Mouse (Mus musculus): ENCODE measurements around the gene Lgals2. TPM values are rescaled to one million over a fixed set of nuclear protein-coding genes. Genes with fewer than 3 reads are reported as not detected.
A peak's percentile ranks its signal among the peaks of the same experiment; 100 is the strongest.

The Lgals2 gene
- total RNA-seq, 2 experiments from 2014 or later: 0.62 to 0.64 TPM

- intact Hi-C loops (cut with DNase I): no loop called here
- no peak for DNase-seq (ENCODE audit: low spot score)
Measured at GRCm38 (mm10) chr15:78876258-78876696, 20.9 kb upstream of the Lgals2 start.

GRCm38 (mm10) chr15:78875537-78875936, 20.2 kb upstream of the Lgals2 start:
- no peak for DNase-seq (ENCODE audit: low spot score)
- intact Hi-C loops (cut with DNase I): no loop called here

- intact Hi-C loops (cut with DNase I): loop anchor here (5.0 kb wide), 1 partner anchor 253 kb away; no protein-coding TSS in a partner anchor
- no peak for DNase-seq (ENCODE audit: low spot score)
Measured at GRCm38 (mm10) chr15:78874989-78875388, 19.7 kb upstream of the Lgals2 start.

GRCm38 (mm10) chr15:78873803-78874435, 18.6 kb upstream of the Lgals2 start:
- no peak for DNase-seq (ENCODE audit: low spot score)
- intact Hi-C loops (cut with DNase I): loop anchor here (5.0 kb wide), 1 partner anchor 252 kb away; no protein-coding TSS in a partner anchor

- no peak for DNase-seq (ENCODE audit: low spot score)
- intact Hi-C loops (cut with DNase I): loop anchor here (5.0 kb wide), 1 partner anchor 250 kb away; no protein-coding TSS in a partner anchor
Measured at GRCm38 (mm10) chr15:78872021-78872608, 16.8 kb upstream of the Lgals2 start.

GRCm38 (mm10) chr15:78869775-78870174, 14.4 kb upstream of the Lgals2 start:
- DNase-seq (ENCODE audit: low spot score): no peak
- intact Hi-C loops (cut with DNase I): loop anchor here (1.0 to 5.0 kb wide), 3 partner anchors 15 to 247 kb away; partner anchors contain the start of gene Lgals2

- intact Hi-C loops (cut with DNase I): loop anchor here (1.0 to 2.0 kb wide), 2 partner anchors 14 to 43 kb away; partner anchors contain the start of gene Lgals2
- DNase-seq (ENCODE audit: low spot score): no peak
Measured at GRCm38 (mm10) chr15:78868826-78869233, 13.5 kb upstream of the Lgals2 start.

- no peak for DNase-seq (ENCODE audit: low spot score)
- intact Hi-C loops (cut with DNase I): loop anchor here (2.0 kb wide), 1 partner anchor 14 kb away; the partner anchor contains the start of gene Lgals2
Measured at GRCm38 (mm10) chr15:78868398-78868797, 13.1 kb upstream of the Lgals2 start.

- intact Hi-C loops (cut with DNase I): no loop called here
Measured at GRCm38 (mm10) chr15:78863852-78864253, 8.5 kb upstream of the Lgals2 start.

GRCm38 (mm10) chr15:78863154-78863553, 7.8 kb upstream of the Lgals2 start:
- no peak for DNase-seq (ENCODE audit: low spot score)
- intact Hi-C loops (cut with DNase I): no loop called here

More at GRCm38 (mm10) chr15:78863852-78864253, 8.5 kb upstream of the Lgals2 start:
- no peak for DNase-seq (ENCODE audit: low spot score)

GRCm38 (mm10) chr15:78862280-78862679, 7.0 kb upstream of the Lgals2 start:
- DNase-seq (ENCODE audit: low spot score): no peak
- intact Hi-C loops (cut with DNase I): no loop called here

GRCm38 (mm10) chr15:78859714-78860113, 4.4 kb upstream of the Lgals2 start:
- intact Hi-C loops (cut with DNase I): no loop called here
- DNase-seq (ENCODE audit: low spot score): no peak

GRCm38 (mm10) chr15:78859311-78859710, 4.0 kb upstream of the Lgals2 start:
- intact Hi-C loops (cut with DNase I): no loop called here
- DNase-seq (ENCODE audit: low spot score): no peak

GRCm38 (mm10) chr15:78857009-78857408, 1.7 kb upstream of the Lgals2 start:
- DNase-seq (ENCODE audit: low spot score): no peak
- intact Hi-C loops (cut with DNase I): no loop called here

GRCm38 (mm10) chr15:78851505-78852153, 3.7 kb downstream of the Lgals2 start:
- DNase-seq (ENCODE audit: low spot score): peak; percentile 81
- intact Hi-C loops (cut with DNase I): loop anchor here (1.0 to 5.0 kb wide), 2 partner anchors 25 to 39 kb away; no protein-coding TSS in a partner anchor

GRCm38 (mm10) chr15:78850944-78851343, 4.4 kb downstream of the Lgals2 start:
- intact Hi-C loops (cut with DNase I): loop anchor here (1.0 to 5.0 kb wide), 2 partner anchors 25 to 39 kb away; no protein-coding TSS in a partner anchor

GRCm38 (mm10) chr15:78850059-78850824, 5.1 kb downstream of the Lgals2 start:
- DNase-seq (ENCODE audit: low spot score): no peak

More at GRCm38 (mm10) chr15:78850944-78851343, 4.4 kb downstream of the Lgals2 start:
- DNase-seq (ENCODE audit: low spot score): no peak

GRCm38 (mm10) chr15:78849485-78849884, 5.8 kb downstream of the Lgals2 start:
- DNase-seq (ENCODE audit: low spot score): no peak
- intact Hi-C loops (cut with DNase I): no loop called here

More at GRCm38 (mm10) chr15:78850059-78850824, 5.1 kb downstream of the Lgals2 start:
- intact Hi-C loops (cut with DNase I): loop anchor here (5.0 kb wide), 1 partner anchor 38 kb away; no protein-coding TSS in a partner anchor

- no peak for DNase-seq (ENCODE audit: low spot score)
- intact Hi-C loops (cut with DNase I): loop anchor here (1.0 kb wide), 1 partner anchor 21 kb away; no protein-coding TSS in a partner anchor
Measured at GRCm38 (mm10) chr15:78848467-78848866, 6.9 kb downstream of the Lgals2 start.

Data from heart, postnatal 25 days (tissue).